Mouse (Mus musculus) heart, embryonic 13.5 days (tissue): ENCODE results near the gene Arvcf. TPM values are rescaled to one million over a fixed set of nuclear protein-coding genes. Genes with fewer than 3 reads are reported as not detected.

Source experiments
- ATAC-seq: fragments of 200-750 bp; cut with Nextera tagmentation; 2 replicates; pipeline ENCODE4 v1.8.0; 2017; ENCODE audit warnings: moderate TSS enrichment; ENCODE audit not compliant: insufficient number of reproducible peaks, low FRiP score, low TSS enrichment; ENCODE audit errors: extremely low read depth
- H3K27ac ChIP-seq: fragments of 300-500 bp; sonication (generic); replicated peaks from 2 replicates; pipeline ENCODE4 v1.5.1; 2015; ENCODE audit warnings: moderate library complexity, mild to moderate bottlenecking, inconsistent platforms
- H3K27me3 ChIP-seq: fragments of 300-500 bp; sonication (generic); replicated peaks from 2 replicates; pipeline ENCODE4 v1.6.1; 2015; ENCODE audit warnings: mild to moderate bottlenecking, inconsistent platforms
- H3K36me3 ChIP-seq: fragments of 300-500 bp; sonication (generic); 2 replicates; pipeline ENCODE4 v1.6.1; 2015; ENCODE audit warnings: mild to moderate bottlenecking, inconsistent platforms
- H3K4me1 ChIP-seq: fragments of 300-500 bp; sonication (generic); 2 replicates; pipeline ENCODE4 v1.6.1; 2015; ENCODE audit warnings: inconsistent platforms
- H3K4me2 ChIP-seq: fragments of 300-500 bp; sonication (generic); 2 replicates; pipeline ENCODE4 v1.6.1; 2015; ENCODE audit warnings: inconsistent platforms, mild to moderate bottlenecking, moderate library complexity
- H3K4me3 ChIP-seq: fragments of 300-500 bp; sonication (generic); 2 replicates; pipeline ENCODE4 v1.5.1; 2015; ENCODE audit warnings: moderate library complexity, mild to moderate bottlenecking, inconsistent platforms
- H3K9ac ChIP-seq: fragments of 300-500 bp; sonication (generic); 2 replicates; pipeline ENCODE4 v1.6.1; 2015; ENCODE audit warnings: inconsistent platforms, mild to moderate bottlenecking, moderate library complexity
- H3K9me3 ChIP-seq: fragments of 300-500 bp; sonication (generic); 2 replicates; pipeline ENCODE4 v1.6.1; 2016; ENCODE audit warnings: inconsistent platforms
- WGBS: fragments of 180-500 bp; shearing (Covaris S2); methylation state at CpG from one replicate; pipeline ENCODE4 v1.1.7; 2015; ENCODE audit warnings: mixed read lengths; 5-methylcytosine and 5-hydroxymethylcytosine counted together
- polyA plus RNA-seq: library from polyadenylated mRNA; unstranded; fragments of >200 nt; fragmentation: Nextera tagmentation; extraction: Ambion mirVana; gene quantifications from 2 replicates; pipeline ENCODE4 v1.2.1, GENCODE M21; 2015

Gene Arvcf
- polyA plus RNA-seq, 1 experiment from 2014 or later, result 32.0 TPM

- H3K9ac ChIP-seq, result no peak overlapping the region
- WGBS, result 77% methylated on average over 6 of the region's 6 CpGs
Measured at GRCm38 (mm10) chr16:18357977-18358376, 10.0 kb downstream of the Arvcf start.

GRCm38 (mm10) chr16:18360151-18360805, 12.3 kb downstream of the Arvcf start:
- no peaks in the 10 kb centered on the region for H3K36me3 ChIP-seq
- no peak overlapping the region for H3K27ac ChIP-seq
- no peak overlapping the region for H3K9ac ChIP-seq
- 68% methylated on average over 6 of the region's 6 CpGs for WGBS
- no peak for ATAC-seq
- no peaks in the 10 kb centered on the region for H3K27me3 ChIP-seq
- H3K4me3 ChIP-seq, result no peak overlapping the region
- no peak overlapping the region for H3K4me2 ChIP-seq
- H3K4me1 ChIP-seq, result no peaks in the 10 kb centered on the region; the same call in 1 of the 2 replicates
- no peaks in the 10 kb centered on the region for H3K9me3 ChIP-seq

More at GRCm38 (mm10) chr16:18357977-18358376, 10.0 kb downstream of the Arvcf start:
- no peaks in the 10 kb centered on the region; the same call in 1 of the 2 replicates for H3K4me1 ChIP-seq
- H3K9me3 ChIP-seq, result no peaks in the 10 kb centered on the region
- H3K4me2 ChIP-seq, result no peak overlapping the region
- H3K4me3 ChIP-seq, result no peak overlapping the region
- ATAC-seq, result no peak
- H3K27ac ChIP-seq, result no peak overlapping the region
- no peaks in the 10 kb centered on the region for H3K36me3 ChIP-seq
- H3K27me3 ChIP-seq, result no peaks in the 10 kb centered on the region

- H3K36me3 ChIP-seq, result no peaks in the 10 kb centered on the region
- no peaks in the 10 kb centered on the region; the same call in 1 of the 2 replicates for H3K4me1 ChIP-seq
- WGBS, result 66% methylated on average over 8 of the region's 8 CpGs
- no peak overlapping the region for H3K9ac ChIP-seq
- no peak for ATAC-seq
- no peak overlapping the region for H3K4me2 ChIP-seq
- H3K9me3 ChIP-seq, result no peaks in the 10 kb centered on the region
- no peaks in the 10 kb centered on the region for H3K27me3 ChIP-seq
- no peak overlapping the region for H3K27ac ChIP-seq
- H3K4me3 ChIP-seq, result no peak overlapping the region
Measured at GRCm38 (mm10) chr16:18362948-18363347, 15.0 kb downstream of the Arvcf start.

- H3K27ac ChIP-seq, result no peak overlapping the region
- no peaks in the 10 kb centered on the region for H3K36me3 ChIP-seq
- H3K4me3 ChIP-seq, result no peak overlapping the region
- H3K9ac ChIP-seq, result no peak overlapping the region
- H3K9me3 ChIP-seq, result no peaks in the 10 kb centered on the region
- H3K4me1 ChIP-seq, result no peaks in the 10 kb centered on the region
- ATAC-seq, result no peak
- 85% methylated on average over 4 of the region's 4 CpGs for WGBS
- H3K4me2 ChIP-seq, result no peak overlapping the region
- no peaks in the 10 kb centered on the region for H3K27me3 ChIP-seq
Measured at GRCm38 (mm10) chr16:18366849-18367248, 18.9 kb downstream of the Arvcf start.

GRCm38 (mm10) chr16:18370197-18370596, 22.2 kb downstream of the Arvcf start:
- WGBS, result 54% methylated on average over 3 of the region's 3 CpGs
- H3K36me3 ChIP-seq, result no peaks in the 10 kb centered on the region
- no peak overlapping the region for H3K4me3 ChIP-seq
- H3K4me2 ChIP-seq, result no peak overlapping the region
- no peak overlapping the region for H3K27ac ChIP-seq
- no peak overlapping the region for H3K9ac ChIP-seq
- no peak for ATAC-seq
- H3K9me3 ChIP-seq, result no peaks in the 10 kb centered on the region
- H3K27me3 ChIP-seq, result no peaks in the 10 kb centered on the region
- no peaks in the 10 kb centered on the region for H3K4me1 ChIP-seq

GRCm38 (mm10) chr16:18373632-18374031, 25.6 kb downstream of the Arvcf start:
- Histone ChIP-seq H3K4me1 (peaks cover 11% of the 10 kb centered on the region), H3K4me3 (no peak overlapping the region), H3K27ac (no peak overlapping the region), H3K4me2 (no peak overlapping the region), H3K27me3 (no peaks in the 10 kb centered on the region), H3K36me3 (no peaks in the 10 kb centered on the region), H3K9me3 (no peaks in the 10 kb centered on the region), H3K9ac (no peak overlapping the region)
- ATAC-seq, result no peak
- WGBS, result 93% methylated on average over 4 of the region's 4 CpGs

- no peak for ATAC-seq
- H3K4me1 ChIP-seq, result peaks cover 31% of the 10 kb centered on the region
- no peak overlapping the region for H3K27ac ChIP-seq
- H3K9me3 ChIP-seq, result no peaks in the 10 kb centered on the region
- no peaks in the 10 kb centered on the region for H3K36me3 ChIP-seq
- WGBS, result 73% methylated on average over 7 of the region's 7 CpGs
- no peaks in the 10 kb centered on the region for H3K27me3 ChIP-seq
- no peak overlapping the region for H3K4me2 ChIP-seq
- H3K4me3 ChIP-seq, result no peak overlapping the region
- H3K9ac ChIP-seq, result no peak overlapping the region
Measured at GRCm38 (mm10) chr16:18376297-18376954, 28.4 kb downstream of the Arvcf start.

GRCm38 (mm10) chr16:18377203-18377602, 29.2 kb downstream of the Arvcf start:
- peaks cover 37% of the 10 kb centered on the region for H3K4me1 ChIP-seq
- no peak overlapping the region for H3K4me2 ChIP-seq
- H3K9me3 ChIP-seq, result no peaks in the 10 kb centered on the region
- ATAC-seq, result no peak
- 13% methylated on average over 3 of the region's 3 CpGs for WGBS
- H3K27me3 ChIP-seq, result no peaks in the 10 kb centered on the region
- H3K27ac ChIP-seq, result no peak overlapping the region
- H3K9ac ChIP-seq, result no peak overlapping the region
- no peaks in the 10 kb centered on the region for H3K36me3 ChIP-seq
- no peak overlapping the region for H3K4me3 ChIP-seq

- Histone ChIP-seq H3K36me3 (no peaks in the 10 kb centered on the region), H3K27ac (no peak overlapping the region), H3K4me1 (peaks cover 44% of the 10 kb centered on the region), H3K9me3 (no peaks in the 10 kb centered on the region), H3K4me3 (no peak overlapping the region), H3K4me2 (no peak overlapping the region), H3K9ac (no peak overlapping the region), H3K27me3 (no peaks in the 10 kb centered on the region)
- WGBS, result 40% methylated on average over 1 of the region's 1 CpGs
- no peak for ATAC-seq
Measured at GRCm38 (mm10) chr16:18378489-18378888, 30.5 kb downstream of the Arvcf start.

GRCm38 (mm10) chr16:18379338-18380001, 31.5 kb downstream of the Arvcf start:
- WGBS, result 56% methylated on average over 8 of the region's 8 CpGs

GRCm38 (mm10) chr16:18380495-18381063, 32.6 kb downstream of the Arvcf start:
- no peak overlapping the region for H3K27ac ChIP-seq
- no peak for ATAC-seq
- no peaks in the 10 kb centered on the region for H3K36me3 ChIP-seq
- H3K9ac ChIP-seq, result no peak overlapping the region
- H3K27me3 ChIP-seq, result no peaks in the 10 kb centered on the region
- WGBS, result 59% methylated on average over 6 of the region's 6 CpGs
- no peak overlapping the region for H3K4me3 ChIP-seq
- H3K9me3 ChIP-seq, result no peaks in the 10 kb centered on the region
- no peak overlapping the region for H3K4me2 ChIP-seq
- peaks cover 49% of the 10 kb centered on the region for H3K4me1 ChIP-seq

More at GRCm38 (mm10) chr16:18379338-18380001, 31.5 kb downstream of the Arvcf start:
- Histone ChIP-seq H3K9me3 (no peaks in the 10 kb centered on the region), H3K9ac (peak overlapping the region; percentile 15; the same call in 1 of the 2 replicates), H3K4me2 (no peak overlapping the region), H3K4me3 (no peak overlapping the region), H3K27ac (peak overlapping the region; percentile 9), H3K27me3 (no peaks in the 10 kb centered on the region), H3K36me3 (no peaks in the 10 kb centered on the region), H3K4me1 (peaks cover 49% of the 10 kb centered on the region)
- ATAC-seq, result no peak
